Mouse (Mus musculus): ENCODE measurements around the gene Eepd1.

The Eepd1 gene

GRCm38 (mm10) chr9:25578674-25579596 lies 97.6 kb downstream of the Eepd1 start:
- DNase-seq (ENCODE audit: low read depth) = no peak

- DNase-seq (ENCODE audit: low read depth) = no peak
These were observed 102.3 kb downstream of the Eepd1 start for GRCm38 (mm10) chr9:25583621-25584020.

- DNase-seq (ENCODE audit: low read depth) = no peak
These were observed 104.3 kb downstream of the Eepd1 start for GRCm38 (mm10) chr9:25585614-25586013.

GRCm38 (mm10) chr9:25588581-25588980 lies 107.2 kb downstream of the Eepd1 start:
- no peak for DNase-seq (ENCODE audit: low read depth)

GRCm38 (mm10) chr9:25590740-25591139 lies 109.4 kb downstream of the Eepd1 start:
- no peak for DNase-seq (ENCODE audit: low read depth)

- peak; percentile 56 for DNase-seq (ENCODE audit: low read depth)
These were observed 110.3 kb downstream of the Eepd1 start for GRCm38 (mm10) chr9:25591390-25592354.

- no peak for DNase-seq (ENCODE audit: low read depth)
These were observed 111.1 kb downstream of the Eepd1 start for GRCm38 (mm10) chr9:25592355-25592955.

- no peak for DNase-seq (ENCODE audit: low read depth)
These were observed 143.4 kb downstream of the Eepd1 start for GRCm38 (mm10) chr9:25624744-25625143.

GRCm38 (mm10) chr9:25629531-25630099 lies 148.3 kb downstream of the Eepd1 start:
- no peak for DNase-seq (ENCODE audit: low read depth)
